Comparison of ENCODE assay signal across 19 mouse cellular contexts in the genomic region with DNA sequence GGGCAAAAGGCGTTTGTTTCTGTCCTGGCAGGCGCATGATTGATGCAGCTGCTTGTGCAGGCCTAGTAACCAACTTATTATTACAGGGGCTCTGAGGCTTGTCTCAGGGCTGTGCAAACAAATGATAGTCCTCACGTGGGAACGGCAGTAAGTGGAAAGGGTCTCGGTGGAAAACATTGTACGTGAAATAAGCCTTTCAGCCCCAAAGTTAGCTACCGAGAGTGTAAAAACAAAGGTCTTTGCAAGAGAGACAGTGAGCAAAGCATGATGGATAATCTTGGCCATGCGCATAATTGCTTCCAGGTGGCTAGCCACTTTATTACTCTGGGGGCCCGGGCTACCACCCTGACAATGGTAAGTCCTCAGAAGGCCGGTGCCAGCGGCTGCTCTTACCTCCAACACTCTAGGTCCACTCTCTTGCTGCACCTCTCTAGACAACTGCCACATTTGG.
DNase-seq lines count a peak whose midpoint lies in the region; ATAC-seq and TF ChIP-seq lines count a peak whose summit lies in the region.
"Had no signal": no experiment of that assay in that cellular context is flagged by ENCODE, and none has a peak within 500 bp of the region (broad histone marks: within the 10 kb centered on the region; RNA-seq: fewer than 3 reads in every experiment).

No protein-coding gene starts in this region.

- ATAC-seq in limb, embryonic 13.5 days (ENCODE audit: low FRiP score, low read depth) = no peak; the same call in 1 of the 2 replicates
- ATAC-seq in intestine, postnatal 0 days = no peak
- ATAC-seq: intestine, embryonic 16.5 days; lung, postnatal 0 days; Patski had no signal

- peak; percentile 80 for DNase-seq in heart, adult 11 months
- DNase-seq in heart, adult 8-10 months (ENCODE audit: low spot score) = no peak
- DNase-seq in embryo, embryonic 10.5 days (ENCODE audit: low spot score) = peak; percentile 86
- DNase-seq in forelimb bud, embryonic 11.5 days (ENCODE audit: low read depth, low spot score) = peak; percentile 76
- no peak for DNase-seq in liver
- no peak for DNase-seq in spleen, postnatal 4 days (ENCODE audit: low spot score in 2 of 2)
- DNase-seq: B cell, adult 2 months; cerebellum, postnatal 36 days; heart, postnatal 14 days; kidney, postnatal 10 days; liver, embryonic 13.5 days; thymus, adult 2 months had no signal

- no peak for TF ChIP-seq CTCF in intestine, postnatal 0 days (IDR thresholded peaks at IDR 0.05; ENCODE audit: low read depth)

- peak overlapping the region; percentile 17; the same call in 1 of the 2 replicates for H3K4me2 ChIP-seq in limb, embryonic 13.5 days (replicated peaks)
- no peak overlapping the region for H3K4me2 ChIP-seq in intestine, postnatal 0 days (replicated peaks; ENCODE audit: low read depth)
- H3K4me2 ChIP-seq: liver, embryonic 13.5 days had no signal

- no peak overlapping the region for H3K4me3 ChIP-seq in limb, embryonic 13.5 days
- H3K4me3 ChIP-seq in intestine, postnatal 0 days (ENCODE audit: low read depth, low read length) = no peak overlapping the region
- H3K4me3 ChIP-seq: erythroblast, embryonic 14.5 days; liver, embryonic 13.5 days; megakaryocyte, embryonic 14.5 days had no signal

- H3K36me3 ChIP-seq in limb, embryonic 13.5 days = no peaks in the 10 kb centered on the region
- no peaks in the 10 kb centered on the region for H3K36me3 ChIP-seq in intestine, postnatal 0 days (ENCODE audit: control insufficient read depth, insufficient read depth)
- H3K36me3 ChIP-seq: liver, embryonic 13.5 days had no signal

- H3K9me3 ChIP-seq in limb, embryonic 13.5 days = no peaks in the 10 kb centered on the region
- no peaks in the 10 kb centered on the region for H3K9me3 ChIP-seq in intestine, postnatal 0 days (ENCODE audit: control insufficient read depth)
- H3K9me3 ChIP-seq: liver, embryonic 13.5 days had no signal

- H3K27me3 ChIP-seq in limb, embryonic 13.5 days = no peaks in the 10 kb centered on the region
- H3K27me3 ChIP-seq in intestine, postnatal 0 days (replicated peaks; ENCODE audit: control insufficient read depth, insufficient read depth, low read length) = no peaks in the 10 kb centered on the region
- H3K27me3 ChIP-seq: liver, embryonic 13.5 days; megakaryocyte, embryonic 14.5 days; Patski had no signal

- peaks cover 18% of the 10 kb centered on the region for H3K4me1 ChIP-seq in limb, embryonic 13.5 days
- H3K4me1 ChIP-seq in intestine, postnatal 0 days (replicated peaks; ENCODE audit: control insufficient read depth, insufficient read depth, low read length) = no peaks in the 10 kb centered on the region
- H3K4me1 ChIP-seq: liver, embryonic 13.5 days had no signal

- WGBS in limb, embryonic 13.5 days = 10% methylated on average over 11 of the region's 11 CpGs
- WGBS in intestine, postnatal 0 days = 36% methylated on average over 11 of the region's 11 CpGs

- H3K9ac ChIP-seq in limb, embryonic 13.5 days = no peak overlapping the region
- no peak overlapping the region for H3K9ac ChIP-seq in intestine, postnatal 0 days (ENCODE audit: low read depth, low read length)
- H3K9ac ChIP-seq: liver, embryonic 13.5 days had no signal

- H3K27ac ChIP-seq in limb, embryonic 13.5 days = peak overlapping the region; percentile 67; the same call in 1 of the 2 replicates
- H3K27ac ChIP-seq in intestine, postnatal 0 days (ENCODE audit: low read depth, low read length) = no peak overlapping the region
- H3K27ac ChIP-seq: liver, embryonic 13.5 days had no signal

Comparison
In these comparisons a context has a peak if more than half of its experiments do, and no peak if none do; other contexts are left out.
1. DNase-seq: peak in heart, adult 11 months (single experiment), embryo, embryonic 10.5 days (single experiment) and forelimb bud, embryonic 11.5 days (single experiment); none in heart, adult 8-10 months (single experiment), liver (single experiment) and spleen, postnatal 4 days (0 of 2).